Mouse (Mus musculus): ENCODE data around the gene Lcn9. TPM values are rescaled to one million over a fixed set of nuclear protein-coding genes. Genes with fewer than 3 reads are reported as not detected.

Lcn9 gene
- not detected in 2 replicates for polyA plus RNA-seq (2014; fragmentation: Nextera tagmentation; extraction: Ambion mirVana)

- no peak for ATAC-seq (ENCODE audit: low FRiP score, low TSS enrichment)
- Histone ChIP-seq H3K4me3 (ENCODE audit: low read length) (no peak within 1 kb of the TSS), H3K9ac (ENCODE audit: low read depth, low read length) (no peak within 1 kb of the TSS), H3K9me3 (ENCODE audit: control insufficient read depth, low read length) (no peaks in the 10 kb centered on the region), H3K36me3 (ENCODE audit: control insufficient read depth, insufficient read depth, low read length) (no peaks in the 10 kb centered on the region), H3K27ac (ENCODE audit: low read depth, low read length) (no peak within 1 kb of the TSS), H3K27me3 (ENCODE audit: control insufficient read depth, insufficient read depth, low read length) (no peaks in the 10 kb centered on the region), H3K4me1 (ENCODE audit: control insufficient read depth, insufficient read depth, low read length) (no peaks in the 10 kb centered on the region), H3K4me2 (replicated peaks; ENCODE audit: low read depth, low read length) (no peak within 1 kb of the TSS)
- 95% methylated on average over 1 of the region's 1 CpGs for whole genome bisulfite sequencing
Measured at GRCm38 (mm10) chr2:25822806-25823205, at the start of gene Lcn9. Gene Lcn9, plus strand, starts transcription at chr2:25823153.

DNA sequence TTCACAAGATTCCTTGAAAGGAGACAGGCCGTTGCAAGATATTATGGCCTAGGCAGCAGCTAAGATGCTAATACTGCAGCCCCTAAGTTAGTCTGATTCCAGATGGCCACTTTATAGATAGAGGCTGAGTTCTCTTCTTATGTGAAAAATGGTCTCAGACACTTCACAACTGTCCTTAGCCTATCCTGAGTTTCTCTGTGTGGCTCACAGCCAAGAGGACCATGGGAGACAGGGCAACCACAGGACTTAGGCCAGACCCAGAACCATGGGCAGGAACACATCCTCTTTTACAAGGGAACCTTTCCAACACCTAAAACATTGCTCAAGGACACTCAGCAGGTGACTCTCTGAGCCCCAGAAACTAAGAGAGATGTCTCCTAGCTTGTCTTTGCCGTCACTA lies 49.4 kb upstream of the Lcn9 start:
- Histone ChIP-seq H3K4me2 (replicated peaks; ENCODE audit: low read depth, low read length) (no peak overlapping the region), H3K27ac (ENCODE audit: low read depth, low read length) (no peak overlapping the region), H3K4me3 (ENCODE audit: low read length) (no peak overlapping the region), H3K4me1 (ENCODE audit: control insufficient read depth, insufficient read depth, low read length) (no peaks in the 10 kb centered on the region), H3K9me3 (ENCODE audit: control insufficient read depth, low read length) (no peaks in the 10 kb centered on the region), H3K9ac (ENCODE audit: low read depth, low read length) (no peak overlapping the region), H3K27me3 (ENCODE audit: control insufficient read depth, insufficient read depth, low read length) (no peaks in the 10 kb centered on the region), H3K36me3 (ENCODE audit: control insufficient read depth, insufficient read depth, low read length) (no peaks in the 10 kb centered on the region)
- ATAC-seq (ENCODE audit: low FRiP score, low TSS enrichment): no peak
- 92% methylated on average over 2 of the region's 2 CpGs for WGBS

DNA sequence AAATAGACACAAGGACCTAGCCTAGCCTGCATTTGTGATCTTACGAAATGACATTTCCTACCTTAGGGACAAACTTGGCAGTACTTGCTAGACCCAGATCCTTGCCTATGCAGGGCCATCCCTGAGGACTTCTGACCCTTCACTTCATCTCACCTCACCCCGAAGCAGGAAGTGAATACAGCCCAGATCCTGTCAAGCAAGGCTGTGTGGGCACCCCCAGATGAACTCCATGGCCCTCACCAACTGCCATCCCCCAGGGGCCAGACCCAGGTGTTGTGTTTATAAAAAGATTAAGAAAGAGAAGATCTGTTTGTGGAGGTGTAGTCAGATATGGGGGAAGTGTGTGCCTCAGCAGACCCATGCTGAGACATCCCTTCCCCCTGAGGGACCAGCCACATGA lies 48.3 kb upstream of the Lcn9 start:
- Histone ChIP-seq H3K9ac (ENCODE audit: low read depth, low read length) (no peak overlapping the region), H3K4me1 (ENCODE audit: control insufficient read depth, insufficient read depth, low read length) (no peaks in the 10 kb centered on the region), H3K9me3 (ENCODE audit: control insufficient read depth, low read length) (no peaks in the 10 kb centered on the region), H3K4me3 (ENCODE audit: low read length) (no peak overlapping the region), H3K36me3 (ENCODE audit: control insufficient read depth, insufficient read depth, low read length) (no peaks in the 10 kb centered on the region), H3K27ac (ENCODE audit: low read depth, low read length) (no peak overlapping the region), H3K4me2 (replicated peaks; ENCODE audit: low read depth, low read length) (no peak overlapping the region), H3K27me3 (ENCODE audit: control insufficient read depth, insufficient read depth, low read length) (no peaks in the 10 kb centered on the region)
- 77% methylated on average over 2 of the region's 2 CpGs for WGBS
- ATAC-seq (ENCODE audit: low FRiP score, low TSS enrichment): no peak

- H3K27me3 ChIP-seq (ENCODE audit: control insufficient read depth, insufficient read depth, low read length): no peaks in the 10 kb centered on the region
- WGBS: 59% methylated on average over 3 of the region's 3 CpGs
- no peak for ATAC-seq (ENCODE audit: low FRiP score, low TSS enrichment)
Measured at GRCm38 (mm10) chr2:25775991-25776390, 47.0 kb upstream of the Lcn9 start.

GRCm38 (mm10) chr2:25776717-25777116 lies 46.2 kb upstream of the Lcn9 start, which contains the start of gene Lcn11:
Gene Lcn11, plus strand, starts transcription at chr2:25777017.
- no peak for ATAC-seq (ENCODE audit: low FRiP score, low TSS enrichment)

More at GRCm38 (mm10) chr2:25775991-25776390, 47.0 kb upstream of the Lcn9 start:
- no peaks in the 10 kb centered on the region for H3K4me1 ChIP-seq (ENCODE audit: control insufficient read depth, insufficient read depth, low read length)
- H3K9ac ChIP-seq (ENCODE audit: low read depth, low read length): no peak overlapping the region
- H3K9me3 ChIP-seq (ENCODE audit: control insufficient read depth, low read length): no peaks in the 10 kb centered on the region
- H3K4me3 ChIP-seq (ENCODE audit: low read length): no peak overlapping the region
- H3K4me2 ChIP-seq (replicated peaks; ENCODE audit: low read depth, low read length): no peak overlapping the region
- H3K36me3 ChIP-seq (ENCODE audit: control insufficient read depth, insufficient read depth, low read length): no peaks in the 10 kb centered on the region
- H3K27ac ChIP-seq (ENCODE audit: low read depth, low read length): no peak overlapping the region

DNA sequence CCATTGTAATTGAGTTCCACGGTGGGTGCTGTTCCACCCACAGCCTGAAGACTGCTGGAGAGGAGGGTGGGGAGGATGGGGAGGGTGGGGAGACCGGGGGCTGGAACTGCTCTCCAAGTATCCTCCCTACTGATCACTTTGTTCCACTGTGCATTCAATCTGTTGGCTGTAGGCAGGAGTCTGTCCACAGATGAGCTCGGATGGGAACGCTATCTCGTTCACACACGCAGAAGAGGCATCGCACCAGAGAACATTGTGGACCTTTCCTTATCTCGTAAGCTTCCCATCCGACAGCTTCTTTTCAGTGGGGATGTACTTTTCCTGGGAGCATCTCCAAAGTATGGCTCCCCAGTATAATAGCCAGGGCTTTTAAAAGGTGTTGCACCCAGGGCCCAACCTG lies 43.9 kb upstream of the Lcn9 start:
- no peak overlapping the region for H3K27ac ChIP-seq (ENCODE audit: low read depth, low read length)
- WGBS: 93% methylated on average over 9 of the region's 9 CpGs
- H3K4me3 ChIP-seq (ENCODE audit: low read length): no peak overlapping the region
- H3K9me3 ChIP-seq (ENCODE audit: control insufficient read depth, low read length): no peaks in the 10 kb centered on the region
- no peak overlapping the region for H3K9ac ChIP-seq (ENCODE audit: low read depth, low read length)
- no peaks in the 10 kb centered on the region for H3K27me3 ChIP-seq (ENCODE audit: control insufficient read depth, insufficient read depth, low read length)
- H3K36me3 ChIP-seq (ENCODE audit: control insufficient read depth, insufficient read depth, low read length): no peaks in the 10 kb centered on the region
- H3K4me2 ChIP-seq (replicated peaks; ENCODE audit: low read depth, low read length): no peak overlapping the region
- ATAC-seq (ENCODE audit: low FRiP score, low TSS enrichment): no peak
- H3K4me1 ChIP-seq (ENCODE audit: control insufficient read depth, insufficient read depth, low read length): no peaks in the 10 kb centered on the region

More at GRCm38 (mm10) chr2:25776717-25777116, 46.2 kb upstream of the Lcn9 start, which contains the start of gene Lcn11:
- no peaks in the 10 kb centered on the region for H3K27me3 ChIP-seq (ENCODE audit: control insufficient read depth, insufficient read depth, low read length)
- no peak within 1 kb of the TSS for H3K9ac ChIP-seq (ENCODE audit: low read depth, low read length)
- H3K36me3 ChIP-seq (ENCODE audit: control insufficient read depth, insufficient read depth, low read length): no peaks in the 10 kb centered on the region
- WGBS: 100% methylated on average over 1 of the region's 1 CpGs
- H3K4me1 ChIP-seq (ENCODE audit: control insufficient read depth, insufficient read depth, low read length): no peaks in the 10 kb centered on the region
- H3K9me3 ChIP-seq (ENCODE audit: control insufficient read depth, low read length): no peaks in the 10 kb centered on the region
- no peak within 1 kb of the TSS for H3K27ac ChIP-seq (ENCODE audit: low read depth, low read length)
- H3K4me2 ChIP-seq (replicated peaks; ENCODE audit: low read depth, low read length): no peak within 1 kb of the TSS
- H3K4me3 ChIP-seq (ENCODE audit: low read length): no peak within 1 kb of the TSS

- no peak overlapping the region for H3K9ac ChIP-seq (ENCODE audit: low read depth, low read length)
- no peak overlapping the region for H3K27ac ChIP-seq (ENCODE audit: low read depth, low read length)
- H3K9me3 ChIP-seq (ENCODE audit: control insufficient read depth, low read length): no peaks in the 10 kb centered on the region
- H3K4me3 ChIP-seq (ENCODE audit: low read length): no peak overlapping the region
- ATAC-seq (ENCODE audit: low FRiP score, low TSS enrichment): no peak
- no peaks in the 10 kb centered on the region for H3K4me1 ChIP-seq (ENCODE audit: control insufficient read depth, insufficient read depth, low read length)
- H3K36me3 ChIP-seq (ENCODE audit: control insufficient read depth, insufficient read depth, low read length): no peaks in the 10 kb centered on the region
- no peaks in the 10 kb centered on the region for H3K27me3 ChIP-seq (ENCODE audit: control insufficient read depth, insufficient read depth, low read length)
- H3K4me2 ChIP-seq (replicated peaks; ENCODE audit: low read depth, low read length): no peak overlapping the region
- WGBS: 38% methylated on average over 4 of the region's 4 CpGs
Measured at GRCm38 (mm10) chr2:25780921-25781320, 42.0 kb upstream of the Lcn9 start.

- Histone ChIP-seq H3K27ac (ENCODE audit: low read depth, low read length) (no peak within 1 kb of the TSS), H3K4me1 (ENCODE audit: control insufficient read depth, insufficient read depth, low read length) (no peaks in the 10 kb centered on the region), H3K4me2 (replicated peaks; ENCODE audit: low read depth, low read length) (no peak within 1 kb of the TSS), H3K9ac (ENCODE audit: low read depth, low read length) (no peak within 1 kb of the TSS), H3K4me3 (ENCODE audit: low read length) (no peak within 1 kb of the TSS), H3K9me3 (ENCODE audit: control insufficient read depth, low read length) (no peaks in the 10 kb centered on the region), H3K27me3 (ENCODE audit: control insufficient read depth, insufficient read depth, low read length) (no peaks in the 10 kb centered on the region), H3K36me3 (ENCODE audit: control insufficient read depth, insufficient read depth, low read length) (no peaks in the 10 kb centered on the region)
- WGBS: 87% methylated on average over 3 of the region's 3 CpGs
- no peak for ATAC-seq (ENCODE audit: low FRiP score, low TSS enrichment)
Measured at GRCm38 (mm10) chr2:25781957-25782356, 41.0 kb upstream of the Lcn9 start, which contains the start of gene Gm13539. Gene Gm13539, plus strand, starts transcription at chr2:25782257.

DNA sequence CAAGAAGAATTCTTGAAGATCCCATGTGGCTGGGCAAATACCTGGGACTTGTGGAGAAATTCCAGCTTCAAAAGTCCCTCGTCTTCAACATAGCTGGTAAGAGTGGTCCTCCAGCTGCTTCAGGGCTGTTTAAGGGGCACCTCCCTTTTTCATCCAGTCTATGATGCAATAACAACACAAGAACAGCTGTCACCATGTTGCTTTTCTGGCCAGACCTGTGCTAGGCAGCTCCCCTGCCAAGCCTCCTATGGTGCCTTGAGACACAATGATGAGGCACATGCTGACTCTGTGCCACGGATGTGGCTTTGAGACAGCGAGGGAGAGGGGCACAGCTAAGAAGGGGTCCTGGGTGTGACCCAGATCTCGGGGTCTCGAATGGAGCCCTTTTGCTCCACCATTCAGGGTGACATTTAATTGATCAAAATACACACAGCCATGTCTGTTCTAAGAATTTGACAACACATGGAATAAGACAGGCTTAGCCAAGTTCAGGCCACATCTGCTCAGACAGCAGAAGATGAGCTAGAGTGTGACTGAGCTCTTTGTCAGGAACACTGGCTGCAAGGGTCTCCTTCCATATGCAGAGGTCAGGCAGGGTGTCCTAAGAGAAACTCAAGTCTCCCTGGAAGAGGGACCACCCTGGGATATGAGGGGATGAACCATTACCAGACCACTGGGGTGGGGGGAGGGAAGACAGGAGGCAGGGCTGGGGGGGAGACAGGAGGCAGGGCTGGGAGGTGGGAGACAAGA lies 37.2 kb upstream of the Lcn9 start:
- H3K36me3 ChIP-seq (ENCODE audit: control insufficient read depth, insufficient read depth, low read length): no peaks in the 10 kb centered on the region
- 70% methylated on average over 5 of the region's 5 CpGs for WGBS
- no peaks in the 10 kb centered on the region for H3K9me3 ChIP-seq (ENCODE audit: control insufficient read depth, low read length)
- H3K27me3 ChIP-seq (ENCODE audit: control insufficient read depth, insufficient read depth, low read length): no peaks in the 10 kb centered on the region
- no peak overlapping the region for H3K9ac ChIP-seq (ENCODE audit: low read depth, low read length)
- H3K4me3 ChIP-seq (ENCODE audit: low read length): no peak overlapping the region
- H3K27ac ChIP-seq (ENCODE audit: low read depth, low read length): no peak overlapping the region
- ATAC-seq (ENCODE audit: low FRiP score, low TSS enrichment): no peak
- no peaks in the 10 kb centered on the region for H3K4me1 ChIP-seq (ENCODE audit: control insufficient read depth, insufficient read depth, low read length)
- no peak overlapping the region for H3K4me2 ChIP-seq (replicated peaks; ENCODE audit: low read depth, low read length)
